Mouse (Mus musculus) forebrain, embryonic 15.5 days (tissue): ENCODE measurements around the gene Majin. TPM values are rescaled to one million over a fixed set of nuclear protein-coding genes. Genes with fewer than 3 reads are reported as not detected.

ENCODE experiments used
- ATAC-seq: fragments of 200-750 bp; cut with Nextera tagmentation; replicated peaks from 2 replicates; pipeline ENCODE4 v1.8.0; 2017; ENCODE audit warnings: mild to moderate bottlenecking, moderate TSS enrichment, moderate library complexity
- H3K27ac ChIP-seq: fragments of 300-500 bp; sonication (generic); replicated peaks from 2 replicates; pipeline ENCODE4 v1.5.1; 2015; ENCODE audit warnings: mild to moderate bottlenecking, inconsistent platforms
- H3K27me3 ChIP-seq: fragments of 300-500 bp; sonication (generic); 2 replicates; pipeline ENCODE4 v1.6.1; 2015; ENCODE audit warnings: inconsistent platforms
- H3K36me3 ChIP-seq: fragments of 300-500 bp; sonication (generic); 2 replicates; pipeline ENCODE4 v1.6.1; 2015; ENCODE audit warnings: mild to moderate bottlenecking, inconsistent platforms
- H3K4me1 ChIP-seq: fragments of 300-500 bp; sonication (generic); 2 replicates; pipeline ENCODE4 v1.6.1; 2015; ENCODE audit warnings: inconsistent platforms
- H3K4me2 ChIP-seq: fragments of 300-500 bp; sonication (generic); replicated peaks from 2 replicates; pipeline ENCODE4 v1.6.1; 2015; ENCODE audit warnings: mild to moderate bottlenecking, inconsistent platforms
- H3K4me3 ChIP-seq: fragments of 300-500 bp; sonication (generic); 2 replicates; pipeline ENCODE4 v1.5.1; 2015; ENCODE audit warnings: mild to moderate bottlenecking, inconsistent platforms
- H3K9ac ChIP-seq: fragments of 300-500 bp; sonication (generic); replicated peaks from 2 replicates; pipeline ENCODE4 v1.6.1; 2015; ENCODE audit warnings: mild to moderate bottlenecking, inconsistent platforms
- H3K9me3 ChIP-seq: fragments of 300-500 bp; sonication (generic); 2 replicates; pipeline ENCODE4 v1.6.1; 2016; ENCODE audit warnings: inconsistent platforms
- WGBS: fragments of 180-500 bp; shearing (Covaris S2); methylation state at CpG from one replicate; pipeline ENCODE4 v1.1.7; 2015; ENCODE audit warnings: mixed read lengths; 5-methylcytosine and 5-hydroxymethylcytosine counted together
- polyA plus RNA-seq: library from polyadenylated mRNA; unstranded; fragments of >200 nt; fragmentation: Nextera tagmentation; extraction: Ambion mirVana; gene quantifications from 2 replicates; pipeline ENCODE4 v1.2.1, GENCODE M21; 2015

Gene Majin
- not detected in 2 replicates for polyA plus RNA-seq

DNA sequence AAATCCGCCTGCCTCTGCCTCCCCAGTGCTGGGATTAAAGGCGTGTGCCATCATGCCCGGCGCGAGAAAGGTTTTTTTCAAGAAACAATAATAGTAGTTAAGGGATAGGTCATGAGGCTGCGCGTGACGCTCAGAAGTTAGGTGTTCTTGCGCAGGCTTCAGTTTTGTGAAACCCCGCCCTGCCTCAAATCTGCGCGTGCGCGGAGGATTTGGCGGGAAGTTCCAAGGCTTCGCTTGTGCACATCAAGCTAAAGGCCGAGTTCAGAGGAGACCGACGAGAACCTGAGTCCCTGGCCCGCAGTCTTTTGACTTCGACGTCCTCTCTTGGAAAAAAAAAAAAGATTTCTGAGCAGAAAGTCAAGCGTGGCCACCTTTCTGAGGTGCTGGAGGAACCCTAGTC lies at the start of gene Majin:
TSS of gene Majin (plus strand) at position 258 of the 400 bp plus-strand sequence.
- Histone ChIP-seq H3K9ac (no peak within 1 kb of the TSS), H3K9me3 (no peaks in the 10 kb centered on the region), H3K27ac (no peak within 1 kb of the TSS), H3K4me1 (no peaks in the 10 kb centered on the region), H3K36me3 (no peaks in the 10 kb centered on the region), H3K27me3 (no peaks in the 10 kb centered on the region), H3K4me2 (no peak within 1 kb of the TSS), H3K4me3 (no peak within 1 kb of the TSS)
- 89% methylated on average over 23 of the region's 23 CpGs for WGBS
- no peak for ATAC-seq

DNA sequence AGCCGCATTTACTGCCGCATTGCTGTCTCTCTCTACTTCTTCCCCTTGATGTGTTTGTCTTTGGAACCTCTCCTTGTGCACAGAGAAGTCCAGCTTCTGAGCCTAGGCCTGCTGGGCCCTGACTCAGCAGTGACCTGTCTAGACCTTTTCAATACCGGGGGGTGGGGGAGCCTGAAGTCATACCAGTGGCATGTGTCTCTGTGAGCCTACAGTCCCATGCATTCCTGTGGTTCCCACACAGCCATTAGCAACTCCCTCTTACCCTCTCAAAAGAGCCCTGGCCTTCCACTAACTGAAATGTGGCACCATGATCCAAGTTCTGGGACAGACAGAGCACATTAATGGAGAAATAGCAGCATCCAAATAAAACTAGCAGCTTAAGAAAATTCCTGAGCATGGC lies 47.8 kb upstream of the Majin start:
- WGBS = 91% methylated on average over 3 of the region's 3 CpGs
- H3K9me3 ChIP-seq = no peaks in the 10 kb centered on the region
- no peak overlapping the region for H3K4me2 ChIP-seq
- H3K4me1 ChIP-seq = peaks cover 11% of the 10 kb centered on the region
- peaks cover 26% of the 10 kb centered on the region for H3K36me3 ChIP-seq
- ATAC-seq = no peak
- H3K9ac ChIP-seq = no peak overlapping the region
- H3K27ac ChIP-seq = no peak overlapping the region
- no peak overlapping the region for H3K4me3 ChIP-seq
- no peaks in the 10 kb centered on the region for H3K27me3 ChIP-seq

DNA sequence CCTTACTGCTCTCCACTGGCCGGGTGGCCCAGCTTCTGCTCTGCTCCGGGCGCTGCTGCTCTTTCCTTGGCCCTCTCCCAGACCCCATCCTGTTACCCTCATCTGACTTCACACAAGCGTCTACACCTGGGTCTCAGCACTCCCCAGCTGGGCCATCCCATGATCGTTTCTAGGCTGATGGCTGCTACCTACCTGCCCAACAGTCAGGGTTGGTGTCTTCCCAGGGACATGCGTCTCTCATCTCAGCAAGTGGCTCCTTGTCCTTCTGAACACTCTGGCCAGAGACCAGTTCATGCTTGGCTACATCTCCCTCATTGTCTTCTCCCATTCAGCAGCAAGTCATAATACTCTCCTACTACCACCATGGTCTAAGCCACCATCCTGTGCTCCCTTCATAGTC lies 44.5 kb upstream of the Majin start:
- Histone ChIP-seq H3K4me2 (peak overlapping the region; percentile 88), H3K4me1 (peaks cover 15% of the 10 kb centered on the region), H3K36me3 (peaks cover 19% of the 10 kb centered on the region), H3K9ac (0 out of 2 replicates have a peak overlapping the region, but pooled peaks have one; percentile 93), H3K9me3 (no peaks in the 10 kb centered on the region), H3K27me3 (no peaks in the 10 kb centered on the region), H3K27ac (peak overlapping the region; percentile 98; the same call in 1 of the 2 replicates), H3K4me3 (peak overlapping the region; percentile 68)
- no peak for ATAC-seq
- 90% methylated on average over 6 of the region's 6 CpGs for WGBS

DNA sequence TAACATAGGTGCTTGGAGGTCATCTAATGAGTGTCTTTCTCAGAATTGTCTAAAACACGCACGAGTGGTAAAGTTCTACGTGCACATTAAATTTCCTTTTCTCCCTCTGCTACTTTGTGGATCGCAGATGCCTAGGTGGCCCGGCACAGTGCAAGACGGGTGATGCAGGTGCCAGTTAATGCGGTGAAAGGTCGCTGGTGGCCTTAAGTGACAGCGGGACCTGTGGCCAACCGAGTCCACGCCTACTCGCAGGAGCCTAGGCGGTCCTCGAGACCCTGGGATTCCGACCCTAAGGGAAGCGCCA lies 43.9 kb upstream of the Majin start:
- no peaks in the 10 kb centered on the region for H3K9me3 ChIP-seq
- no peaks in the 10 kb centered on the region for H3K27me3 ChIP-seq
- H3K4me1 ChIP-seq = peaks cover 15% of the 10 kb centered on the region
- H3K4me3 ChIP-seq = peak overlapping the region; percentile 68
- peak overlapping the region; percentile 98 for H3K27ac ChIP-seq
- peak overlapping the region; percentile 88 for H3K4me2 ChIP-seq
- peak overlapping the region; percentile 93 for H3K9ac ChIP-seq
- H3K36me3 ChIP-seq = peaks cover 18% of the 10 kb centered on the region
- 5% methylated on average over 16 of the region's 16 CpGs for WGBS
- ATAC-seq = no peak

DNA sequence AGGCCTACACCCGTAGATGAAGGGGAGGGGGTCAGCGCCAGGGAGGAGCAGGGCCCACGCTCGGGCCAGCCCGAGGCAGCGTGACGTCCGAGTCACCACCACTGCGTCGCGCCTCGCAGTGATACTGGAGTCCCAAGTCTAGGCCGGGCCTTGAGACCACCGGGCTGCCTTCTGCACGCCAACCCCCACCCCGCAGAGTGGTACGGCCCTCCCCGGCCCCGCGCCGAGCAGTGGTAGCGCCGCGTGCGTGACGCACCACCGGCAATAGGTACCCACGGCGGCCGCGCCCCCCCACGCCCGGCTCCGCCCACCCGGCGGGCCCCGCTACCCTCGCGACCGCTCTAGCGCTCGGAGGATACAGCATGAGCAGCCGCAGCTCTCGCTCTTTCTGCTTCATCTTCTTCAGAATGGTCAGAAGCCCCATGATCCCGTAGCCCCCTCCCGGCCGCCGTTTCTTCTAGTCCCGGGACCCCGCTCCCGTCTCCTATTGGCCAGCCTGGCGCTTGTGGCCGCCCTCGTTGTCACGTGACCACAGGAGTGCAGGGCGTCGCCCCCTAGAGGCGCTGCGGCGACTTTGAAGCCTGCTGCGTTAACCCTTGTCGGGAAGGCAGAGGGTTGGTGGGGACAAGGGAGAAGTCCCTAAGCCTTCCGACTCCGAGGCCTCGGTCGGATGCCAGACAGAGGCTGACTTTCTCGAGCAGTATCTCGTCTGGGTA lies 43.4 kb upstream of the Majin start, which contains the start of gene Batf2:
TSS of gene Batf2 (plus strand) at position 306 of the 716 bp plus-strand sequence.
- Histone ChIP-seq H3K9ac (peak within 1 kb of the TSS; percentile 93), H3K27me3 (no peaks in the 10 kb centered on the region), H3K27ac (peak within 1 kb of the TSS; percentile 98), H3K4me2 (peak within 1 kb of the TSS; percentile 88), H3K36me3 (peaks cover 13% of the 10 kb centered on the region), H3K4me3 (peak within 1 kb of the TSS; percentile 68), H3K4me1 (peaks cover 15% of the 10 kb centered on the region), H3K9me3 (no peaks in the 10 kb centered on the region)
- ATAC-seq = peak; percentile 95
- WGBS = 0% methylated on average over 66 of the region's 68 CpGs

- Histone ChIP-seq H3K27ac (peak within 1 kb of the TSS; percentile 98), H3K4me1 (peaks cover 15% of the 10 kb centered on the region), H3K9ac (peak within 1 kb of the TSS; percentile 93), H3K4me3 (peak within 1 kb of the TSS; percentile 68), H3K9me3 (no peaks in the 10 kb centered on the region), H3K27me3 (no peaks in the 10 kb centered on the region), H3K4me2 (peak within 1 kb of the TSS; percentile 88), H3K36me3 (peaks cover 9% of the 10 kb centered on the region; the same call in 1 of the 2 replicates)
- WGBS = 1% methylated on average over 15 of the region's 15 CpGs
- ATAC-seq = peak; percentile 76
Measured at GRCm38 (mm10) chr19:6141394-6141749, 42.8 kb upstream of the Majin start, which contains the start of gene Arl2. TSS of gene Arl2 (minus strand) at chr19:6141548.

- Histone ChIP-seq H3K36me3 (no peaks in the 10 kb centered on the region), H3K9me3 (no peaks in the 10 kb centered on the region), H3K4me2 (no peak overlapping the region), H3K27me3 (no peaks in the 10 kb centered on the region), H3K4me1 (peaks cover 10% of the 10 kb centered on the region), H3K27ac (no peak overlapping the region), H3K9ac (no peak overlapping the region), H3K4me3 (no peak overlapping the region)
- 81% methylated on average over 5 of the region's 5 CpGs for WGBS
- ATAC-seq = no peak
Measured at GRCm38 (mm10) chr19:6144842-6145241, 39.3 kb upstream of the Majin start.

- Histone ChIP-seq H3K9me3 (no peaks in the 10 kb centered on the region), H3K36me3 (no peaks in the 10 kb centered on the region), H3K27me3 (no peaks in the 10 kb centered on the region), H3K27ac (no peak overlapping the region), H3K9ac (no peak overlapping the region), H3K4me1 (no peaks in the 10 kb centered on the region), H3K4me2 (no peak overlapping the region), H3K4me3 (no peak overlapping the region)
- WGBS = 81% methylated on average over 9 of the region's 9 CpGs
- ATAC-seq = no peak
Measured at GRCm38 (mm10) chr19:6155174-6155573, 29.0 kb upstream of the Majin start.

DNA sequence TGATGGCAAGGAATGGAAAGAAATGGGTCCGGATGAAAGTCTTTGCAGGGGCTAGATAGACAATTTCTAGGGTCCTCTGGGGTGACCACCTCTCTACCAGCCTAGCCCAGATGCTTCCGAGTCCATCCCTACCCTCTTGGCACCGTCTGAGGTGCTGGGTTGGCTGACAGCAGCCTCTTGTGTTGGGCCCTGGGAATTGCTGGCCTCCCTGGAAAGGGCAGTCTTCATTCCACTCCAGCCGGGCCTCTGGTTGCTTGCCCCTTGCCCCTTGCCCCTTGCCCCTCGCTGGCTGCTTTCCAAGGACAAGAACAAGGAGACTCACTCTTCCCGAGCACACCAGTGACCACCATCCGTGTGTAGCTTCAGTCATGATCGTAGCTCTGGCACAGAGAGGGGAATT lies 27.8 kb upstream of the Majin start:
- Histone ChIP-seq H3K4me1 (no peaks in the 10 kb centered on the region), H3K4me2 (no peak overlapping the region), H3K36me3 (no peaks in the 10 kb centered on the region), H3K9ac (no peak overlapping the region), H3K27ac (no peak overlapping the region), H3K4me3 (no peak overlapping the region), H3K9me3 (no peaks in the 10 kb centered on the region), H3K27me3 (no peaks in the 10 kb centered on the region)
- WGBS = 73% methylated on average over 8 of the region's 8 CpGs
- ATAC-seq = no peak

GRCm38 (mm10) chr19:6157220-6157619 lies 27.0 kb upstream of the Majin start:
- Histone ChIP-seq H3K36me3 (no peaks in the 10 kb centered on the region), H3K27me3 (no peaks in the 10 kb centered on the region), H3K9me3 (no peaks in the 10 kb centered on the region), H3K27ac (no peak overlapping the region), H3K4me3 (no peak overlapping the region), H3K9ac (no peak overlapping the region), H3K4me1 (no peaks in the 10 kb centered on the region), H3K4me2 (no peak overlapping the region)
- ATAC-seq = no peak
- WGBS = 80% methylated on average over 6 of the region's 6 CpGs

DNA sequence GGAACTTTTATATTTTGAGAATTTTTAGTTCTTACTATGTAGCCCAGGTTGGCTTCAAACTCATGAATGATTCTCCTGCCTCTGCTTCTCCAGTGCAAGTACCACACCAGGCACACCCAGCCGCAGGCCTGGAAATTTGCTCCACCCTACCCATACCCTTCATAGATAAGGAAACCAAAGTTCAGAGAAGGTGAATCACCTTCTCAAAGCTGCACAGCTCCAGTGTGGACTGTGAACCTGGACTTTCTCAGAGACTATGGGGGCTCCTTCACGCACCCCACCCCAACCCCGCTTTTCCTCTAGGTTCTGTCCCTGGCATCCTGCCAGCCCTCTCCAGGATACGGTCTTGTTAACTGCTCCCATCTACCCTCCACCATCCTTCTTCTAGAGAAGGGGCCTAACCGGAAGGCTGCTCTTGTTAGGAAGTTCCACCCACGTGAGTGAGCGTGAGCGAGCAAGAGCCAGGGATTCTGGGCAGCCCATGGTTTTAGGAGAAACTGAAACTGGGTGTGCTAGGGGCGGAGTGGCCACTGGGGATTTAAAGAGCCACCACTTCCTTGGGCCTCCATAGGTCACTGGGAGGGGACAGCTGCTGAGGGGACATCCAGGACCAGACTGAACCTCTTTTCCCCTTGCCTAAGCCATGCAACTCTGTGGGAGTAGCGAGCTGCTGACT lies 20.2 kb upstream of the Majin start:
- no peaks in the 10 kb centered on the region for H3K36me3 ChIP-seq
- H3K4me3 ChIP-seq = no peak overlapping the region
- no peaks in the 10 kb centered on the region for H3K9me3 ChIP-seq
- H3K4me2 ChIP-seq = no peak overlapping the region
- H3K27ac ChIP-seq = no peak overlapping the region
- no peaks in the 10 kb centered on the region for H3K4me1 ChIP-seq
- WGBS = 75% methylated on average over 10 of the region's 10 CpGs
- ATAC-seq = no peak
- H3K9ac ChIP-seq = no peak overlapping the region
- no peaks in the 10 kb centered on the region for H3K27me3 ChIP-seq

DNA sequence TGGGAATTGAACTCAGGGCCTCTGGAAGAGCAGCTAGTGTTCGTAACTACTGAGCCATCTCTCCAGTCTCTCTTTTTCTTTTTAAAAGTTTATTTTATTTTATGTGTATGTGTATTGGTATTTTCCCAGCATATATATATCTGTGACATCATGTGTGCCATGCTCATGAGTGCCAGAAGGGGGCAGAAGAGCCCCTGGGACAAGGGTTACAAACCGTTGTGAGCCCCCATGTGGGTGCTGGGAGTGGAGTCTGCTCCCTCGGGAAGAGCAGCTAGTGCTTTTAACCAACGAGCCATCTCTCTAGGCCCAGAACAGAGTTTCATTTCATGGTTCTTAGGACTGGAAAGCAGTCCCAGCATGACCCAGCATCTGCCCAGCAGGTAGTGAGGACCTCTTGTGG lies 17.4 kb upstream of the Majin start:
- no peak for ATAC-seq
- WGBS = 79% methylated on average over 4 of the region's 4 CpGs
- Histone ChIP-seq H3K36me3 (no peaks in the 10 kb centered on the region), H3K4me1 (no peaks in the 10 kb centered on the region), H3K4me3 (no peak overlapping the region), H3K9me3 (no peaks in the 10 kb centered on the region), H3K4me2 (no peak overlapping the region), H3K27me3 (no peaks in the 10 kb centered on the region), H3K9ac (no peak overlapping the region), H3K27ac (no peak overlapping the region)
